Mouse (Mus musculus): Measurements from ENCODE around the gene Ankrd11. TPM values are rescaled to one million over a fixed set of nuclear protein-coding genes. Genes with fewer than 3 reads are reported as not detected.

Ankrd11 gene
- total RNA-seq, 2 experiments from 2014 or later, result 83.6 to 84.5 TPM

DNA sequence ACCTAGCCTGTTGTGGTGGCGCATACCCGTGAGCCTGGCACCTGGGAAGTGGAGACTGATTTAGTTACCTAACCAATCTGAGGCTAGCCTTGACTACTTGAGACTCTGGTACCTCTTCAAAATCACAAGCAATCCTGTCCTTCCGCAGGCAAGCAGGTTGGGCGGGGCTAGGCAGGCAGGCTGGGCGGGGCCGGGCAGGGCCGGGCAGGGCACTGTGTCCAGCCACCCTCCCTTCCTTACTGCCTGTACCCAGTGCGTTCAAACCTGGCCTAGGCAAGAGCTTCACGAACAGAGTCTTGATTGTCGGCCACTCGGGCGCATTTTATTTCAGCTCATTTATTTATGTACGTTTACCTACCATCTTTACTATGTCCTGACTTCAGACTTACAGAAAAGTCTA, 182.2 kb downstream of the Ankrd11 start:
- no peak for DNase-seq
- intact Hi-C loops (cut with DNase I), result no loop called here

DNA sequence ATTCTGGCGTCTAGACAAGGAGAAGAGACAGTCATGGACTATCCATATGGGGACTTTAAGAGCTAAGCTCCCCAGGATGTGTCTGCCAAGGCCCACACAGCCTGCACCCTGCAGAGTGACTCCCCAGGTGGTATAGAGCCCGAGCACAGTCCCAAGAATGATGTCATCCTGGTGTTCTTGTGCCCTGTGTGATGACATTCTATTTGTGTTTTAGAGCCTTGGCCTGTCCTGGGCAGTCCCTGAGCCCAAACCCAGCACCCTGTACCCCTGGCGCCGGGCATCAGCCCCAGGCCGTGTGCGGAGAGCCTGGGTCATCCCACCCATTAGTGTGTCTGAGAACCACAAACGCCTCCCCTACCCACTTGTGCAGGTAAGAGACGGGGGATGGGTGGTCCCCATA, 185.8 kb downstream of the Ankrd11 start:
- intact Hi-C loops (cut with DNase I), result no loop called here
- DNase-seq, result no peak

DNA sequence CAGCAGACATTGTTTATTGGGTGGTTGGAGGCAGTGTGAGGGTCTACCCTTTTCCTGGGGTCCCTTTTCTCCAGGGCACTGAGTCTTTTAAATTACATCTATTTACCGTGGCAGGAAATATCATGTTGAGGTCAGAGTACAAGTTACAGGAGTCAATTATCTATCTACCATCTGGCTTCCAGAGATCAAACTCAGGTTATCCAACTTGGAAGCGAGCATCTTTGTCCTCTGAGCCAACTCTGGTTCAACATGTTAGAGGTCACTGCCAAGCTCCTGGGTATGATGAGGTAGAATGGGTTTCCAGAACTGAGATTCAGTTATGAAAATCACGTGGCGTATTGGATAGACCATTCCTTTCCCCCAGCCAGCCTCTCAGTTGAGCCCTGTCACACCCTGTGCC, 187.0 kb downstream of the Ankrd11 start:
- DNase-seq, result no peak
- intact Hi-C loops (cut with DNase I), result no loop called here

DNA sequence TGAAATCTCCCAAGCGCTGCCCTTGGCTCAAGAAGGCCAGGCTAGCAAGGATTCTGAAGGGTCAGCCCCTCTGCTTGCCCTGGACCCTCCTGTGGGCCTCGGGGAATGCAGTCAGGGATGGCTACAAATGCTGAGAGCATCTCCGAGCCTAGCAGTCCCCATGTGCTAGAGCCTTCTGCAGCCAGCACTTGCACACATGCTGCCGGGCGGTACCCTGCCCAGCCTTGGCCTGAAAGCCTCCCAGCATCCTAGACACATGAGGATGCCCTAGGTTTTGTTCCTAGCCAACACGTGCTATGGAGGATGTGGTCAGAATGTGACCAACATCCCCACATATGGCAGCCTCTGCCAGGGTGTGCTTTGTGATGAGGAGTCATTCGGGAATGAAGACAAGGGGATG, 187.7 kb downstream of the Ankrd11 start:
- no peak for DNase-seq
- intact Hi-C loops (cut with DNase I), result no loop called here

DNA sequence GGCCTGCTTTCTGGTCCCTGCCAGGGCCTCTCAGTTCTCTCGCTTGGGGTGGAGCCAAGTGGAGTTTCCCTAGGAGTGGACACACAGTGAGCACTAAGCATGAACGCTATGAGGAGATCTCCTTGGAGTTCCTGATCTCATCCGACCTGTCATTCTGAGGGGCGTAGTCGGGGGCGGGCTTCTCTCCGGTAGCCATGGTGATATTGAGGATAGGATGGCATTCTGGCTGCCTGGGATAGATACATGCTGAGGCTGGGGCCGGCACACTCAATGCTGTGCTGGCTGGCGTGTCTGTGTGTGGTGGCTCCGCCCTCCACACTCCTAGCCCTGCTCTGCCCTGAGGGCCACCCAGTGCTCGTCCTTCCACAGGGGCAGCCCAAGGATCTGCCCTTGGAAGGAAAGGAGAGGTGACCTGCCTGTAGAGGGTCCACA, 188.7 kb downstream of the Ankrd11 start:
- intact Hi-C loops (cut with DNase I), result no loop called here
- peak in 1 of 2 experiments; percentile 29 for DNase-seq

DNA sequence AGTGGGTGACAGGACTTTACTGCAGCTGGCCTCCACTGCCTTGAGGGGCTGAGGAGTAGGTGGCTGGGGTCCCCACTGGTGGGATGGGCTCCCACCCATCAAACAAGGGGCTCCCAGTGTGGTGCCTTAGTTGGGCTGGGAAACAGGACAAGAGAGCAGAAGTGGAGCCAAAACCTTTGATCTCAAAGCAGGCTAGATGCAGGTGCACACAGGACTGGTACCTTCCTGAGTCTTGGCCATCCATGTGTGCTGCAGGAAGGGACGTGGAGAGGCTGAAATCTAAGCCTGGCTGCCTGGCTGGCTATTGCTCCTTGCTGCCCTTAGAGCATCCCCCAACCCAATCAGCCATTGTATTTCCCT, 189.6 kb downstream of the Ankrd11 start:
- intact Hi-C loops (cut with DNase I), result no loop called here
- no peak for DNase-seq

DNA sequence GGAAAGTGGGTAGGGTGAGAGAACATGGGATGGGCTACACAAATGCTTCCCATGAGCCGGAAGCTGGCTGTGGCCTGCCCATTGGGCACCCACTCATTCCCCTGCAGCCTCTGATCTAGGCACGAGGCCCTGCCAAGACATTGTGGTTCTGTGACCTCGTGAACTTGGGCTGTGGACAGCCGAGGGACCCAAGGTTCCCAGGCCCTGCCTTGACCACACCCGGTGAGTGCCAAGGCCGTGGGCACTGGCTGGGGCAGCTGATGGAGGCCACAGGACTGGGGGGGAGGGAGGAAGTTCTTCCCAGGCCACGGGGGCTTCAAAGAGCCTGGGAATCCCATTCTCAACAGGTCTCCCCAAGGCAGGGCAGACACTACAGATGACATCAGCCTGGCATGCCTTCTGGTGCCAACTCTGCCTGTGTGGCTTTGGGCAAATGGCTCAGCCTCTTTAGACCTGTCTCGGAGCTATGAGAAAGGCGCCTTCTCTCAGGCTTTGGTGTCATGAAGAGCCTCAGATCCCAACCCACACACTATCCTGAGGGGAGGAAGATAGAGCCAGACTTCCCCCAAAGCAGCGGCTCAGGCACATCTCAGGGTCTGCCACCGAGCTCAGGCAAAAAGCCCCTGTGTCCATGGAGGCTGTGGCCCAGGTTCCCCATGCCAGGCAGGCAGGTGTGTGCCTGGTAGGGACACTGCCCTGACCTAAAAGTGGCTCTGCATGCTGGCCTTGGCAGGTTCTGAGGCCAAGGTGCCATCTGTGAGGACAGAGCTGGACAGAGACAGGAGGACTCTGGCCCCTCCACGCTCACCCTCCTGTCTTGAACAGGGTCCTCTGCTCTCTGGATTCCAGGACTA, 190.2 kb downstream of the Ankrd11 start:
- intact Hi-C loops (cut with DNase I), result no loop called here
- DNase-seq, result no peak

DNA sequence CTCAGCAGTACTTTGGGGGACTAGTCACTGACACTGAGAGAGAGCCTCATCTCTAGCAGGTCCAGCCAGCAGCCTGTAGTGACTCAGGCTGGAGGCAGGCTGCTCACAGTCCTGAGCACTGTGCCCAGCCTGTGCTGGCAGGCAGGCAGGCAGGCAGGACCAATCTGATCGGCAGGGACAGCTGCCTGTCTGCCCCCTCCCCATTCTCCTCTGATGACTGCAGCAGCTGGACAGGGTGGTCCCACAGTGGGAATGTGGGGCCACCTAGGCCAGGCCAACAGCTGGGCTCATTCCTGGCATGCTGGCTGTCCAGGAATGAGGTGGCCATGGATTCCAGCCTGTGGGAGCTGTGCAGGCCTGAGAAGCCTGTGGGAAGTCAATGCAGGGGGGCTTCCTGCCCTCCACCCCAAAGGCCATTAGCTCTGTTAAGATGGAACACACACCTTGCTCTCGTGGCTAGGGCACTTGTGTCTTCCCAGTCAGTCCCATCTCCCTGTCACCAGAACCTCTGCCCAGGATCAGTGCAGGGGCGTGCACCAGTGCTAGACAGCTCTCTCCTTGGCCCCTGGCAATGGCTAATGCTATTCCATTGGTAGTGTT, 191.3 kb downstream of the Ankrd11 start:
- DNase-seq, result no peak
- intact Hi-C loops (cut with DNase I), result no loop called here

DNA sequence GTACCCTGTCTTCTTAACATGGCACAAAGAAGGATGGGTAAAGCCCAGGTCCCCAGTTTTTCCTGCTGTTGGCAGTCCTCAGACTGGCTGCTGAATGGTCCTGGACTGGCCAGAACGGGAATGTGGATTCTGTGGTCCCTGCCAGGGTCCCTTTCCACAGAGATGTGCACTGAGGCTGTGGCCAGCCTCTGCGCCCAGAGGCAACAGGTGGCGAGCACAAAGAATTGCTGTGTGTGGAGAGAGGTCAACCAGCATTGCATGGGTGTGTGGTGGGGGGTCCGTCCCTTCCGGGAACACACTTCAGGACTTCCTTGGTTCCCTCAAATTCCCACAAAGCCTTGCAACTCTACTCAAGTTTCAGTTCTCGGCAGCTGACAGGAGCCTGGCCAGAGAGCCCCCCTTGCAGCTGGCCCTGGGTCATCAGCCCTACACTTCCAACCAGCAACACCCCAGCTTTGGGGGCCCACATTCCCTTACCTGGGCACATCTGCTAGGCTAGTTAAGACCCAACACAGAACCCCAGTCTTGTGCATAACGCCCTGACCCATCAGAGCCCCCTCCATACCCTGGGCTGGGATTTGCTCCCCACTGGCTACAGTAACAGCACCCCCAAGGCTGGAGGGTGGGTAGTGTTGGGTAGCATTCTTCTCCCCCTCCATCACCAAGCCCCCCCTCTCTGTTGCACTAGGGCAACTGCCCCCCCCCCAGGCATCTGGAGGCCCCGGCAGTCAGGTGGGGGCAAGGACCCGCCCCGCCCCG, 192.7 kb downstream of the Ankrd11 start:
- DNase-seq, result no peak
- intact Hi-C loops (cut with DNase I), result no loop called here

DNA sequence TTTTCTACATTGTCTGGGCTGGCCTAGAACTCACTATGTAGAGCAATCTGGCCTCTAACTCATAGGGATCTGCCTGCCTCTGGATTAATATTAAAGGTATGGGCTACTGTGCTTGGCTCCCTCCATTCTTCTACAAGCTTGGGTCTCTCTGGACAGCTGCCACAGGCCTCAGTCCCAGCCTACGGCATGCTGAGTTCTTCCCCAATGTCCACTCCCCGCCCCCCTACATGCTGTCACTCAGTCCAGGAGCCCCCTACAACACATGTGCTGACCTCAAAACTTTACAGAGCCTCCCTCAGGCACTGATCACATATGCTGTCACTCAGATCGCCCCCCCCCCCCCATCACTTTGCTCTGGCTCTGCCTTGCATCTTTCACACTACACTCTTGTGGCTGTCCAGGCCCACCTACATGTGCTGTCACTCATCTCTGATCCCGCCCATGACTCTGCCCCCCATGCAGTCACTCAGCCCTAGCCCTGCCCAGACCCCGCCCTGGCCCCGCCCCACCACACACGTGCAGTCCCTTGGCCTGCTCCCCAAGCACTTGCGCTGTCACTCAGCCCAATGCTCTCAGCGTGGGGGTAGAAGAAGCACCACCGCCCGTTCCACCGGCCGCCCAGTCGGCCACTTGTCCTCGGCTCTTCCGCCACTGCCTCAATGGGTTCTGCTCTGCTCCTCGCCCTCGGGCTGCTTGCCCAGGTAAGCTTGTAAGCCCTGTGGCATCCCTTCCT, 194.1 kb downstream of the Ankrd11 start, which contains the start of gene Cdh15:
Cdh15 (plus strand) TSS at position 138 of the 733 bp plus-strand sequence.
- peak; percentile 47 to 62 for DNase-seq
- intact Hi-C loops (cut with DNase I), result no loop called here

DNA sequence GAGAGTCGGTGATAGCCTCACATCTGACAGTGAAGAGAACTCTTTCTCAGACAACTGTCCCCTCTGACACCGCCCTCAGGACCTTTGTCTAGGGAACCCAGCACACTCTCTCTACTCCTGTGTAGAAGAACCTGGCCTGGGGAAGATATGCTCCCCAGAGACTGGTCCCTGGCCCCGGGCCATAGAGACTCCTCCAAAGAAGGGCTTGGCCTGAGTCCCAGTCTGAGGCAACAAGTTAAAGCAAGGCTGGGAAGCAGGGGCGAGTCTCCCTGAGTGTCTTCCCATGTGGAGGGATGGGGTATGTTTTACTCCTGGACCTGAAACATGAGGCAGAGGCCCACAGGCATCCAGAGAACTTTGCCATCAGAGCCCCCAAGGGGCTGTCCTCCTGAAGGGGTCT, 196.4 kb downstream of the Ankrd11 start:
- DNase-seq, result peak; percentile 47 to 63
- intact Hi-C loops (cut with DNase I), result no loop called here

DNA sequence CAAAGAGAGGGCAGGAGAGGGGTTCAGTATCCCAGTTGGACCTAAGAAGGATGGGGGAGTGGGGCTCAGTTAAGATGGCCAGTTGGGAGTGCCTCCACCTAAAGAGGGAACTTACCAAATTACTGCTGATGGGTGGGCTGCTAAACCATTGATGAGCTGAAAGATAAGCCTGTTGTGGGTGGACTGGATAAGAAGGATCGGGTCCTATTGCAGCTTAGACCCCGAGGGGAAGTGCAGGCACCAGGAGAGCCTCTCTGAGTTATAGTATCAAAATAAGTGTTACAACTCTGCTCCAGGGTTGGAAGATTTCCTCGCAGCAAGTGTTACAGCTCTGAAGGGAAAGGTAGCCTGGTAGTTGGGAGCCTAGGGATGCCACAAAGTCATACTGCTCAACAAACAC, 197.9 kb downstream of the Ankrd11 start:
- no peak for DNase-seq
- intact Hi-C loops (cut with DNase I), result no loop called here

DNA sequence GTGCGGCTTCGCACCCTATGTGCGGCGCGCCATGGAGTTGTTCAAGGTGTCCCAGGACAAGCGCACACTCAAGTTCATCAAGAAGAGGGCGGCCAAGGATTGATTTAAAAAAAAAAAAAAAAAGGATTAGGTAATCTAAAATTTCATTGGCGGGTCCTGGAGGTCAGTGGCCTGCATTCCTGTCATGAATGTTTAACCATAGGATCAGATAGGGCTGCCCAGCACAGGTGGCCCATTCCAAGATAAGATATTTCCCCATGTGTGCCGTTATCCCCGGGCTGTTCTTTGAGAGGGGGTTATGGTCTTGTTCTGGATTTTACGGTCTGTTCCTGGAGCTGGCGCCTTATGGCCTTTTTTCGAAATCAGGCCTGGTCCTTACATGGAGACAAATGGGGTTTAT, 205.4 kb downstream of the Ankrd11 start:
- intact Hi-C loops (cut with DNase I), result loop anchor here (5.0 kb wide), 3 partner anchors 56 to 361 kb away; no protein-coding TSS in a partner anchor
- no peak for DNase-seq

DNA sequence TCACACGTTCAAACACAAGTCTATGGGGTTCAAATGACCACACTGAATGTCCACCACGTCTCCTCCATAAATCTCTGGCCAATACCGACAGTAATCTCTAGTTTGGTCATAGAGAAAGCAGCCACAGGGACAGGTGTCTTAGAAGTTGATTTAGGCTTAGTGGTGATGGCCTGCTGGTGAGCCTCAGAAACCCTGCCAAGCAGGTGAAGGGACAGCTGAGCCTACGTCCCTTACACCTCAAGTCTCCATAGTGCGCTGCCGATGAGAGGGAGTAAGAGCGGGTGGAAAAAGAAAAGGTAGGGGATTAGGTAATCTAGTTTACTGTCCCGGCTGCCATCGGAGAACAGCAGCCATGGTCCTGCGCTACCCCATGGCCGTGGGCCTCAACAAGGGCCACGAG, 205.9 kb downstream of the Ankrd11 start:
- intact Hi-C loops (cut with DNase I), result loop anchor here (5.0 kb wide), 3 partner anchors 56 to 361 kb away; no protein-coding TSS in a partner anchor
- DNase-seq, result no peak

DNA sequence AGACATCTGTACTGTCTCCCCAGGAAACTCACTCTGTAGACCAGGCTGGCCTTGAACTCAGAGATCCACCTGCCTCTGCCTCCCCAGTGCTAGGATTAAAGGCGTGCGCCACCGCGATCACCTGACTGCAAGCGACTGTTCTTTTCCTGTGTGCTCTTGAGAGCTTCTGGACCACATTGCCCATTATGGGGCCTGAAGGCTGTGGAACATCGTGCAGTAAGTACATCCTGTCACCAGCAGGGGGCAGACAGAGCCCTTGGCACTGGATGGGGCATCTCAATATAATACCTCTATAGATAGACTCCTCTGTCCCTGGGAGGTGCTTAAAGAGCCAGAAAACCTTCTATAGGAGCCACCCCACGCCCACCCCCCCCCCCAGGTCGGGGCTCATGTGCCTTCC, 207.1 kb downstream of the Ankrd11 start:
- intact Hi-C loops (cut with DNase I), result loop anchor here (5.0 kb wide), 3 partner anchors 57 to 362 kb away; no protein-coding TSS in a partner anchor

DNA sequence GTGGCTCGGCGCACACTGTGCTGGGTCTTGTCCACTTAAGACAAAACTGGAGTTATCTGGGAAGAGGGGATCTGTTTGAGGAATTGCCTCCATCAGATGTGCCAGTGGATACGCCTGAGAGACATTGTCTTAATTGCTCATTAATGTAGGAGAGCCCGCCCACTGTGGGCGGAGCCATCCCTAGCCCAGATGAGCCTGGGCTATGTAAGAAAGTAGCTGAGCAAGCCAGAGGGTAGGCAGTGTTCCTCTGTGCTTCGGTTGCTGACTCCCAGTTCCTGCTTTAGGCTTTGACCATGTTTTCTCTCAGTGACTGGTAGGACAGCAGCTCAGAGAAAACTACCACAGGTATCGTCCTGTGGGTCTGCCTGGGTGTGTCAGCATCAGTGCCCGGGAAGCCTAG, 207.7 kb downstream of the Ankrd11 start:
- DNase-seq, result no peak
- intact Hi-C loops (cut with DNase I), result no loop called here

More for the DNA sequence above, 207.1 kb downstream of the Ankrd11 start:
- peak; percentile 77 to 86 for DNase-seq

Other genes starting within 250 kb of the Ankrd11 start
- under 1 TPM in 1 of 2 experiments, not detected in 1; 0.10 TPM for gene Cdh15, start 194.3 kb downstream of the Ankrd11 start, total RNA-seq (2021)
- 10 to 100 TPM; 72.8 to 80.3 TPM for gene Spg7, start 20.7 kb upstream of the Ankrd11 start, total RNA-seq (2021)
- 100 to 1,000 TPM; 536 to 545 TPM for gene Rpl13, start 60.1 kb upstream of the Ankrd11 start, total RNA-seq (2021)
- gene Cpne7, start 75.1 kb upstream of the Ankrd11 start, total RNA-seq (2021), result 1 to 10 TPM in 1 of 2 experiments, under 1 TPM in 1; 0.64 to 1.3 TPM
- 1 to 10 TPM; 1.3 to 2.3 TPM for gene Sult5a1, start 116.0 kb upstream of the Ankrd11 start, total RNA-seq (2021)
- gene Dpep1, start 144.0 kb upstream of the Ankrd11 start, total RNA-seq (2021), result 10 to 100 TPM in 1 of 2 experiments, 1 to 10 TPM in 1; 9.6 to 29.0 TPM
- gene Chmp1a, start 170.5 kb upstream of the Ankrd11 start, total RNA-seq (2021), result 10 to 100 TPM; 64.2 to 82.9 TPM
- gene Spata33, start 170.6 kb upstream of the Ankrd11 start, total RNA-seq (2021), result 10 to 100 TPM; 42.9 to 48.5 TPM
- 10 to 100 TPM; 26.4 to 27.9 TPM for gene Cdk10, start 182.6 kb upstream of the Ankrd11 start, total RNA-seq (2021)
- 1 to 10 TPM; 6.4 to 6.8 TPM for gene Spata2l, start 194.0 kb upstream of the Ankrd11 start, total RNA-seq (2021)
- 10 to 100 TPM; 10.7 to 12.1 TPM for gene Zfp276, start 211.9 kb upstream of the Ankrd11 start, total RNA-seq (2021)
- gene Vps9d1, start 212.1 kb upstream of the Ankrd11 start, total RNA-seq (2021), result 10 to 100 TPM; 22.9 to 27.0 TPM

Data from heart, postnatal 10 days (tissue).